Mouse (Mus musculus) thymus, postnatal 0 days (tissue): Measurements from ENCODE around the gene Ascc1. TPM values are rescaled to one million over a fixed set of nuclear protein-coding genes. Genes with fewer than 3 reads are reported as not detected.
"Not testable (repeated sequence)": the region's sequence is repeated elsewhere in the genome, so short reads cannot be mapped to it uniquely, and the experiment has no call there.

Experiments used
- DNase-seq: peaks from one replicate; pipeline ENCODE4 v3.0.0-alpha.2; 2015; ENCODE audit warnings: low spot score
- polyA plus RNA-seq: library from polyadenylated mRNA; unstranded; fragments of >200 nt; fragmentation: Nextera tagmentation; extraction: Ambion mirVana; gene quantifications from 2 replicates; pipeline ENCODE4 v1.2.1, GENCODE M21; 2015

Gene Ascc1
- polyA plus RNA-seq, 1 experiment from 2014 or later: 38.5 TPM

DNA sequence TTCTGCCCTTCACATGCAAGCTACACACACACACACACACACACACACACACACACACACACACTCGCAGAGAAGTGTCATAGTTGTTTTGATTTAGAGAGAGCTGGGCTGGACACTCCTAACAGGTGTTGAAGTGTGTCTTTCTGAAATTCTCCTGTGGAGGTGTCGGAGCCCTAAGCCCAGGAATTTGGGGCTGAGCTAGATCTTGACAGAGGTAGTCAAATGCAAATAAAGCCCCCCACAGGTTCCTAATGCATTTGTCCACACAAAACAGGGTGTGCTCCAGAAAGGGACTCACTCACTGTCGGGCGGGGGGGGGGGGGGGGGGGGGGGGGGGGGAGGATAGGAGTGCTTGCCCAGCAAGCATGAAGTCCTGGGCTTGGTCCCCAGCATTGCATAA is 25.5 kb upstream of the Ascc1 start:
- no peak for DNase-seq

- DNase-seq: no peak
These were observed 24.8 kb upstream of the Ascc1 start for GRCm38 (mm10) chr10:59977715-59978343.

- no peak for DNase-seq
These were observed 24.2 kb upstream of the Ascc1 start for GRCm38 (mm10) chr10:59978401-59978800.

DNA sequence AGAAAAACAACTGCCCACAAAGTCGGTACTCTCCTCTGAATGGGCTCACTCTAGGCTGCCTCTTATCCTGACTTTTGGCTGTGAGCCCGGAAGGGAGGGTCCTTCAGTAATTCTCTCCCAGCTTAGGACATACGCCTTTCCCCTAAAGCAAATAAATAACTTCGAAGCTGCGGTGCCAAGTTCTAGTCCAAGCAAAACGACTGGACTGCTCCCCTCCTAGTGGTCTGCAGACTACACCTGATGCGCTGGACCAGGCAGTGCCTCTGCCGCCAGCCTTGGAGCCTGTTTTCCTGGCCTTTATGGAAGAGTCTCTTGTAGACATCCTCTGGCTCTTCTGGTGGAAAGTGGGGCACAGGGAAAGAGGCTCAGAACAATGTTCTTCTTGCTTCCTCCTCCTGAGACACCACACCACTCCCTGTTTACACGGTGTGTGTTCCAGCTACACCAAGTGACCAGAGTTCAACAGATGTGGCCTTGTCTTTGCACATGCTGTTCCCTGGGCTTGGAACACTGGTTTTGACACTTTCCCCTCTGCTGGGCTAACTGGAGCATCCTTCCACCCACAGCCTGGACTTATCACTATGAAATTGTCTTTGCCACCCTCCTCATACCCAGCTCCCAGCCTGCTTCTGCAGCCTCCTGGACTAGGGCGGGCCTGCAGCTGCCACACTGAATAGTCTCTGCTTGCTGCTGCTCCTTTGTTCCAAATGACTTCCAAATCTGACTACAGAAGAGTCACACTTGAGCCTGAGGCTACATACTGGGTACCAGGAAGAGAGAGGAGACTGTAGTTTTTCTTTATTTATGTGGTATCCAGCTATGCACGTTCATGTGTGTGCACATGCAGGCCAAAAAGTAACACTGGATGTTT is 23.5 kb upstream of the Ascc1 start:
- no peak for DNase-seq

- peak; percentile 63 for DNase-seq
These were observed 21.8 kb upstream of the Ascc1 start for GRCm38 (mm10) chr10:59980815-59981244.

GRCm38 (mm10) chr10:59981336-59981735 is 21.3 kb upstream of the Ascc1 start:
- DNase-seq: peak; percentile 78

GRCm38 (mm10) chr10:59981792-59982191 is 20.8 kb upstream of the Ascc1 start:
- DNase-seq: no peak

DNA sequence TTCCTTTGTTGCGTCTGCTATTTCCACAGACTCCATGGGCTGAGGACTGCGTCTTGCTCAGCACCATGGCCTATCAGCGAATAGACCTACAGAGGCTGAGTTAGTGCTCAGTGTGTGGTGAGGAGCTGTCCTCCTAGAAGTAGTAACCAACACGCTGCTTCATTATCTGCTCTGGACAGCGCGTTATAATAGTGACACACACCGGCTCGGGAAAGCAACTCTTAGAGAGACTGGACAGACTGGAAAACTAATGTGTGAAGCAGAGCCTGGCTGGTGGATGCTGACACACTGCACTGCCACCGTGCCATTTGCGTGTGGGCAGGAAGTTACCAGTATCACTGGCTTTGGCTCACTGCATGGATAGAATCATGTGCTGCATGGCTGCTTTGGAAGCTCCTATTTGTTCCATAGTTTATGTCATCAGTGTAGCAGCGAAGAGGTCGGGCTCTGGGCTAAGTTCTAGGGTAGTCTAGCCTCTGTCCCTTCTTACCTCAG is 20.2 kb upstream of the Ascc1 start:
- peak; percentile 43 for DNase-seq

DNA sequence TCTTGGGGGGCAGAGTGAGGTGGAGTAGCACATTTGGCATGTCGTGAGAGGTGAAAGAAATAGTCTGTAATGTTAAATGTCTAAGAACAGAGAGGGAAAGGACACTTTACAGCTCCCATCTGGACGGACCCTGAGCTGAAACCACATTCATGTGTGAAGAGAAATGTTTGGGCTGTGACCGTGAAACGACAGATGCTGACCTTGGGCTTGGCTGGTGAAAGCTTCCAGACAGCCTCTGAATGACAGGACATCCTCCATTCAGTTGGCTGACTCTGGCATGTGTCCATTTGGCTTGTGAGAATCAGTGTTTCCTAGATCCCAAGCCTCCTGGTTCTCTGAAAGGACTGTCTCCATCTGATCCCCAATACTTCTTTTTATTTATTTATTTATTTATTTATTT is 14.6 kb upstream of the Ascc1 start:
- DNase-seq: no peak

DNA sequence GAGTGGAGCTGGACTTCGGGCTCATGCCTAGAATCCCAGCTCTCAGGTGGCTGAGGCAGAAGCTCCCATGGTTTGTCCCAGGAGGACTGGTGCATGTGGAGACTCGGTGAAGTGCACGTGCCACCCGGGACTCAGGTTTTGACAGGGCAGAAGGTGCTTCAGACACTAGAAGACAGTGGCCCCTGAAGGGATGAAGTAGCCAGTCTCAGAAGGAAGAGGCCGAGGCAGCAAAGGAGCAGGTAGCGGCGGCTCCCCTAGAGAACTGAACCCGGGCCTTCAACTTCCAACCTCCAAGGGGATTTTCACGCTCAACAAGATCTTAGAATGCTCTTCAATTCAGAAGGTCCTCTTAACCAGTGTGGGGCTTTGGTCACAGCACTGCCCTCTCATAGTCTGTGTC is 12.2 kb upstream of the Ascc1 start:
- DNase-seq: no peak

DNA sequence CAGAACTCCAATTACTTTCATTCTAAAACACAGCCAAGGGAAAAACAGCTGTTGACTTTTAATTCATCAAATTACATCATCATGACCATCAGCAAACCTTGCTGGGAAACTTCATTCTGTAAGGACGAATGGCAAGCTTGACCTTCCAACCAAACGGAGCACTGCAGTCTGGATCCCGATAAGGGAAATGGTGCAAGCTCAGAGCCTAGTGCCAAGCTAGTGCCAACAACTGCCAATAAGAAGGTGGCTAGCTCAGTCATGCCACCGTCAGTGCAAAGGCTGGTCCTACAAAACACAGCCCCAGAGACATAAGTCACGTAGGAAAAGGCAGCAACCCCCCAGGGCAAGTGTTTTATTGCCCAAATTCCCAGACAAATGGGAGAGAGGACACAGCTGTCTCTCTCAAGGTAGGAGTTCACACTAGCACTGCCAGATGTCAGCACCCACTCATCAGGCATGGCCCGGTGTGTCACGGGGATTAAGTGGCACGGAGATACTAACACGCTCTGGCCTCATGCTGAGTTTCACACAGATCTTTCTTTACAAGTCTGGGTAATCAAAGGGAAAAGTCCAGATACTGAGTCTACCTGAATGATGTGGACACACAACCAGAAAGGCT is 11.2 kb upstream of the Ascc1 start:
- no peak for DNase-seq

DNA sequence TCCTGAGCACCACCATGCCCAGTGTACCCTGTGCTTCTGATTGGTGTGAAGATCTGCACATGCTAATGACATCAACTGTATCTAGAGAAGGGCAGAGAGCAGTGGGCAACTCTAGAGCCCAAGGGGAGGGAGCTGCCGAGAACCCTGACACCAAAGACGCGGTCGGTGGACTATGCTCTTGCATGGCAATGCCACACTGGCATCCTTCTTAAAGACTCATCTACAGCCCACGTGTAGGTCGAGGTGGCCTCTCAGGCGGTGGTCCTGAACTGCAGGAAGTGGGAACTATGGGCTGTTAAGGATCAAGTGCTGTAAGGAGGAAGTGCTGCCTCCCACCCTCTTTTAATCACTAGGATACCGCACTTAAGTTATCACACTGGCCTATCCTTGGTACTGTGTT is 10.6 kb upstream of the Ascc1 start:
- no peak for DNase-seq

GRCm38 (mm10) chr10:59993813-59994212 is 8.8 kb upstream of the Ascc1 start:
- not testable (repeated sequence) for DNase-seq

- no peak for DNase-seq
These were observed 6.7 kb upstream of the Ascc1 start for GRCm38 (mm10) chr10:59995889-59996288.

DNA sequence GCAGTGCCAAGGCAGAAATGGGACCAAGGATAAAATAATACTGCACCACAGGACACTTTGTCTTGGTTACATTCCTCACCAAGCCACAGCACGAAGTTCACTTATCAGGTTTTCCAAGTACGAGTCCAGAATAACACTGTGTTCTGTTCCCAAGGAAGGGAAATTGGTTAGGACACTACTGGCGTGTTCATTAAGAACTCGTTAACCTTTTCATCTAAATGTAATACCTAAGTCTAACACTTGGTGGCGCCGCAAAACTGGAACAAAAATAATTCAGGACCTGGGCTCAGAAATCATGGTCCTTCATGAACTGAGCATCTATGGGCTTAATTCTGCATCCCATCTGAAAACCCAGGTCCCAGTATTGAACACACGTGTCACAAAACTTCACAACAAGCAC is 5.0 kb upstream of the Ascc1 start:
- DNase-seq: peak; percentile 82

- DNase-seq: no peak
These were observed 3.5 kb upstream of the Ascc1 start for GRCm38 (mm10) chr10:59999057-59999456.

- DNase-seq: not testable (repeated sequence)
These were observed 942 bp upstream of the Ascc1 start for GRCm38 (mm10) chr10:60001663-60002062.

- no peak for DNase-seq
These were observed 402 bp upstream of the Ascc1 start for GRCm38 (mm10) chr10:60002203-60002602.

DNA sequence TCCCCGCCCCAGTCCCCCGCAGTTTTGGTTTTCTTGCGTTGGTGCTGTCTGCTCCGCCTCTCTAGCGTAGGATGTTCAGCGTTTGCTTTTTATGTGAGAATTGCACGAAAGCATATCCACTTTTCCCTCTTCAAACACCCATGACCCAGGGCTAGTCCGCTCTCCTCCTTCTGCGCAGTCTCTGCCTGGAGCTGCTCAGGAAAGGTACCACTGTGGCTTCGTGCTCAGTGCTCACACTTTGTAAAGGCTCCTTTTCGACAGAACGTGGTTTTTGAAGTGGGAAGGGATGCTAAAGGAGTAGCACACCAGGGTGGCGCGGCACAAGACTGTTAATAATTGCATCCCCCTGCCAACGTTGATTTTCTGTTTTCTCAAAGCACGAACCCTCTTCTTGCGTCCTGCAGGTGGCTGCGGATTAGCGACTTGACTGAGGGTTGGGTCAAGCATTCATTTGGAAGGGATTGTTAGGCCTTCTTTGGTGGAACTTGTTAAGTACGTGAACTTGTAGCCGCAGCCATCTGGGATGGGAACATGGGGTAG is 678 bp downstream of the Ascc1 start:
- DNase-seq: no peak

DNA sequence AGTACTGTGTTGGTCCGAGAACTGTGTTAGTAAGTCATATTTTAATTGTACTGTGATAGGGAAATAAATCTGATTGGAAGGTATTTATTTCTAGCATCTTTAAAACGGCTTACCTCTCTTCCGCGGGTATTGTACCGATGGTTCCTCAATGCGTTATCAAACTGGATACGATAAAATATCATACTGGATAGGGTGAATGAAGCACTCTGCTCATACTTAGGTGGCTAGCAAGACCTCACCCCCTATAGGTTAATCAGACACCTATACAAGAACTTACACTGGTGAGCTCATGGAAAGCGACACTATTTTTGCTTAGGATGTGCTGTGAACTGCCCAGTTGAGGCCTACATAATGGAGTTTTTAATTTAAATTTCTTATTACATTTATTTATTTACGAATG is 1.2 kb downstream of the Ascc1 start:
- no peak for DNase-seq

DNA sequence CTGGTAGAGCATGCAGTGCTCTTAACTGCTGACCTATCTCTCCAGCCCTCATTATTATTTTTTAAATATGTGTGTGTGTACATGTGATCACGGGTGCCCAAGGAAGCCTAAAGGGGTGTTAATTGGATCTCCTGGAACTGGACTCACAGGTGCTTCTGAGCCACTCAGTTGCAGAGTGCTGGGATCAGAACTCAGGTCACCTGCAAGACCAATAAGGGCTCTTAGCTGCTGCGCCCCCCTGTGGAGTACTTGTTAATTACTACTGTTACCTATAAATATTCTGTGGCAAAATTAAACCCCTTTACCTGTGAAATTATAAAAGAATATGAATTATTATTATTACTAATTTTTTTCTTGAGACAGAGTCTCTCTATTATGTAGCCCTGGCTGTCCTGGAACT is 2.7 kb downstream of the Ascc1 start:
- DNase-seq: peak; percentile 59

- DNase-seq: no peak
These were observed 6.5 kb downstream of the Ascc1 start for GRCm38 (mm10) chr10:60009115-60009514.
